Comparison of ENCODE assay signal across 8 mouse cellular contexts in the genomic region with DNA sequence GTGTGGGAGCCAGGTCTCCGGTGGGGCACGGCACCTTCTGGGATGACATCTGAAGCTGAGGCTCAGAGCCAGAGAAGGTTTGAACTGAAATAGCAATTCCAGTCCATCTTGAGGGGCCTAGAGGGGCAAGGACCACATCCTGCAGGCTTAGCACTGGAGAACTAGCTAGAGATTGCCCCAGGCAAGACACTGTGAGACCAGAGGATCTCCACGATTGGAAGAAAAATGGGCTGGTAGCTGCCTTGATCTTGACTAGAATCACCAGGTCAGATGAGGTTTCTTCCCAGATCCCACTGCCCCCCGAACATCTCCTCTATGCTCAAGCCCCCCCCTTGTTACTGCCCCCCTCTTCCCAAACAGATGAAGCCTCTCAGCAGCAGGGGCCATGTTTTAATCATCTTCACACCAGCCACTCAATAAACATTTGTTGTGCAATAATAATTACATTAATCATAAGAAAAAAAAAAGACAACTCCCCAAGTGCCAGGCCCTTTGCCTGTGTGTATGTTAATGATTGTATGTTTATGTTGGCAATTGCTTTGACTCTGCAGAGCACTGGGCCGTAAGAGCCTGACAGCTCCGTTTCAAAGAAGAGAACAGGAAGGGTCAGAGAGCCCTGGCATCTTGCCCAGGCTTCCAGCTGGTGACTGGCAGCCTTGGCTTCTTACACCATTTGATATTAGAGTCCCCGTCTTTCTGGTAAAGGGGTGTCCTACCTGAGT.
DNase-seq lines count a peak whose midpoint lies in the region; ATAC-seq lines count a peak whose summit lies in the region.

No protein-coding gene starts in this region.

- DNase-seq in cerebellum, postnatal 25 days = peak; percentile 15 to 40
- DNase-seq in cerebellum, adult 9-11 months = no peak
- peak; percentile 41 for DNase-seq in right cerebral cortex, postnatal 14 days
- no peak for DNase-seq in right cerebral cortex, adult 18-20 months
- peak; percentile 90 for DNase-seq in kidney, postnatal 10 days
- DNase-seq in spleen, postnatal 10 days (ENCODE audit: low spot score in 2 of 2) = no peak

- H3K4me3 ChIP-seq in stomach, embryonic 16.5 days (replicated peaks; ENCODE audit: low read length) = no peak overlapping the region

- H3K36me3 ChIP-seq in stomach, embryonic 16.5 days (ENCODE audit: control insufficient read depth, insufficient read depth, low read length) = no peaks in the 10 kb centered on the region

- H3K27ac ChIP-seq in stomach, embryonic 16.5 days (ENCODE audit: low read length) = no peak overlapping the region

- peaks cover 12% of the 10 kb centered on the region for H3K4me1 ChIP-seq in stomach, embryonic 16.5 days (ENCODE audit: control insufficient read depth, insufficient read depth, low read length)

- 31% methylated on average over 7 of the region's 7 CpGs for WGBS in stomach, embryonic 16.5 days

- no peak overlapping the region for H3K4me2 ChIP-seq in stomach, embryonic 16.5 days (ENCODE audit: low read depth, low read length)

- 0 out of 2 replicates have a peak, but pooled peaks cover under 1% of the 10 kb centered on the region for H3K9me3 ChIP-seq in stomach, embryonic 16.5 days (replicated peaks; ENCODE audit: control insufficient read depth, low read length)

- no peaks in the 10 kb centered on the region for H3K27me3 ChIP-seq in stomach, embryonic 16.5 days (ENCODE audit: control insufficient read depth, insufficient read depth, low read length)

- peak; percentile 35; the same call in 1 of the 2 replicates for ATAC-seq in stomach, embryonic 16.5 days (ENCODE audit: insufficient read depth, low FRiP score)
- ATAC-seq in cerebellum, adult (ENCODE audit: insufficient number of reproducible peaks, low FRiP score, low TSS enrichment) = no peak

- H3K9ac ChIP-seq in stomach, embryonic 16.5 days (ENCODE audit: low read length) = peak overlapping the region; percentile 29; the same call in 1 of the 2 replicates

Comparison
In these comparisons a context has a peak if more than half of its experiments do, and no peak if none do; other contexts are left out.
1. DNase-seq: peak in cerebellum, postnatal 25 days (2 of 2), right cerebral cortex, postnatal 14 days (single experiment) and kidney, postnatal 10 days (single experiment); none in cerebellum, adult 9-11 months (single experiment), right cerebral cortex, adult 18-20 months (single experiment) and spleen, postnatal 10 days (0 of 2).